Mouse (Mus musculus) CD4-positive, CD25-positive, alpha-beta regulatory T cell, adult 9 weeks (primary cell): Measurements from ENCODE around the gene 2610528A11Rik. TPM values are rescaled to one million over a fixed set of nuclear protein-coding genes. Genes with fewer than 3 reads are reported as not detected.

Experiments used
- polyA plus RNA-seq: library from polyadenylated mRNA; unstranded; fragments of 100-300 nt; shearing (Covaris generic); gene quantifications from one replicate; pipeline ENCODE4 v1.2.1, GENCODE M21; 2017

2610528A11Rik gene
- polyA plus RNA-seq, result not detected

DNA sequence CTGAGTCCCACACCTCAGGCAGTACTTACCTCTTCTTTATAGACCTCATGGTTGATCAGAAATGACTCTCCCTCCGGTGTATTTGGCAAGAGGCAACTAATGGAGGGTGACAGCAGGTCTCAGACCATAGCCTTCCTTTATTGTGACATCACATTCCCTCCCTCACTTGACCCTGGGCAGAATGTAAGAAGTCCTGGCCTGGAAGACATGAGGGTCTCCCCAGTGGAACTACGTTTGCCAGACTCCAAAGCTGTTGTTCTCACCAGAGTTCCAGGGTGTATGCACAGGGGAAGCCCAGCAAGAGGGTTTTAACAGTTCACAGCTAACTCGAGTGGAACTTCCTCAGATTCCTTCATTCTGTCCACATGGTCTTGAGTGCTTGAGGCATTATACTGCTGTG, at the start of gene 2610528A11Rik:
2610528A11Rik (minus strand) TSS at position 101 of the 400 bp plus-strand sequence.

DNA sequence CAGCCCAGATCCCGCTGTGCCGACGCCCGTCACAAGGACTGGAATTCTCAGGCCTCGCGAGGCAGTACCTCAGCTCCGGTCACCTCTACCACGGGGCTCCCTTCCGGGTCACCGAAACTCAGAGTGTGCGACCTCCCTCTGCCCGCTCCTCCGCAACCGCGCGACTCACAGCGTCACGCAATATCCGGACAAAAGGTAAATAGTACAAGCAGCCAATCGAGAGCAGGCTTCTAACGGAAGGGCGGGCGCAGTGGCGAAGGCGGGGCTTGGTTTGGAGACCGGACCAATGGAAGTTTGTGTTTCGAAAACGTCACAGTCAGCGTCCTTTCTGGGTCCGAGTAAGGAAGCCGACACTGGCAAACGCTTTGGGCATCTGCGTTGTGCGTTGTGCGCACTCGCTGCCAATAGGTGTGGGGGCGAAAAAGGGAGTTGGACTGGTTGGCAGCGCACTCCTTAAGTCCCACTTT, 21.3 kb upstream of the 2610528A11Rik start, which contains the start of gene Ghitm:
Ghitm (minus strand) TSS at position 146 of the 467 bp plus-strand sequence.

GRCm38 (mm10) chr14:37097956-37098530, 15.8 kb downstream of the 2610528A11Rik start, which contains the start of gene Cdhr1:
Gene Cdhr1 (minus strand): TSS chr14:37098347.

GRCm38 (mm10) chr14:37067629-37068028, 46.2 kb downstream of the 2610528A11Rik start, which contains the start of gene Lrit2:
Gene Lrit2 (plus strand): TSS chr14:37067929.

Other genes starting within 250 kb of the 2610528A11Rik start
- 24.3 TPM for gene Ccser2, start 145.2 kb downstream of the 2610528A11Rik start, polyA plus RNA-seq
- gene Rgr, start 65.1 kb downstream of the 2610528A11Rik start, polyA plus RNA-seq, result not detected
- gene Lrit1, start 59.2 kb downstream of the 2610528A11Rik start, polyA plus RNA-seq, result not detected
- gene Lrit2, start 46.1 kb downstream of the 2610528A11Rik start, polyA plus RNA-seq, result not detected
- not detected for gene Cdhr1, start 15.7 kb downstream of the 2610528A11Rik start, polyA plus RNA-seq
- 283 TPM for gene Ghitm, start 21.2 kb upstream of the 2610528A11Rik start, polyA plus RNA-seq